Mouse (Mus musculus) lung, postnatal 14 days (tissue): ENCODE results near the gene A830005F24Rik.
"Not testable (repeated sequence)": the region's sequence is repeated elsewhere in the genome, so short reads cannot be mapped to it uniquely, and the experiment has no call there.

ENCODE experiments used
- DNase-seq: peaks from one replicate; pipeline ENCODE4 v3.0.0; 2021

A830005F24Rik gene

DNA sequence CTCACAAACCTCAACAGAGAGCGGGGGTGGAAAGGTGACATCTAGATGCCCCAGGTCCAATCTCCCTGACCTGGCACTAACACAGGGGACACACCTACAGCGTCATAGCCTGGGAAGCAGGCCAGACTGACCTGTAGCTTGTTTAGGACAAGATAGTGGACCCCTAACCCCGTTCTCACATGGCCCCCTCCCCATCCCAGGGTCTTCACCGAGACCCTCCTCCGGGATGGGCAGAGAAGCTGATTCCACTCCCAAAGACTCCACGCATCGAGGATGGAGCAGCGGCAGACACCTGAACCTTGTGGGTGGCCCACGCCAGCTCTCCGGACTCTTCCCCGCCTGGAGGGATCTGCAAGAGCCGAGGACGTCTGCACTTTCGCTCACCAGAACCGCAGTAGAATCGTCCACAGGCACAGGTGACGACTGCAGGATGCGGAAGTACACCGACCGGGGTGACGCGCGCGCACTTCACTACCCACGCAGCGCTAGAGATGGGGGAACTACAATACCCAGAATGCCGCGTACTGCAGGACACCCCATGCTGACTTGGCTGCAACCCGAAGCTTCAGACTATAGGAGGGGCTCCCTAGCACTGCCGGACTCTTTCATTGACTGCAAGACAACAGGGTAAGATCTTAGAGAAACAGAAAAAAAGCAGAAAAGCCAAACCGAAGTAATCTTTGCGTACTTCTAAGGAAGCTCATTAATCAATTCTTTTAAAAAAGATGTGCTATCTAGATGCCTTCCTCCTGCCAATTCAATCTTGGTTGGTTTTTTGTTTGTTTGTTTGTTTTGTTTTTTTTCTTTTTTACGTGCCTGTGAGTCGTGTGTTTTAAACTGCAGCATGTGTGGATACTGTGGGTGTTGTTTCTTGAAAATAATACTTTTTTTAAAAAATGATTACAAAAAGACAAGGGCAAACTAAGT is at the start of gene A830005F24Rik, which contains the start of gene Zfp169:
TSS of gene A830005F24Rik (plus strand) at position 568 of the 927 bp plus-strand sequence.
TSS of gene Zfp169 (minus strand) at position 449 of the 927 bp plus-strand sequence.
- peak; percentile 84 for DNase-seq

DNA sequence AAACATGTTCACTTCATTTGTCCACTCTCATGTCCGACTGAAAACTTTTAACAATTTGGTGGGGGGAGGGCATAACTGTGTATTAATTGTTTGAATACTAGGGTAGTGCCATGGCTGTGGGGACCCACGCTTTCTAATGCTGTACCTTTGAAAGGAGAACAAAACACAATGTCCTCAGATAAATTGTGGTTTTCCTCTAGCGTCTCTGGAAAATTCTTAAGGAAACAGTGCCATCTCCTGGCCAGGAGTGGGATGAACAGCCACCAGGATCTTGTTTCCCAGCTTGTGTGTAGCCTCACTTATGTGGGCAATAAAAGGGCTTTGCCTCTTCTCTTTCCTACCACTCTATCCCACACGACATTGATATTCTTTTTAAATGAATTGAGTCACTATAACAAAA is 49.2 kb upstream of the A830005F24Rik start:
- peak; percentile 74 for DNase-seq

DNA sequence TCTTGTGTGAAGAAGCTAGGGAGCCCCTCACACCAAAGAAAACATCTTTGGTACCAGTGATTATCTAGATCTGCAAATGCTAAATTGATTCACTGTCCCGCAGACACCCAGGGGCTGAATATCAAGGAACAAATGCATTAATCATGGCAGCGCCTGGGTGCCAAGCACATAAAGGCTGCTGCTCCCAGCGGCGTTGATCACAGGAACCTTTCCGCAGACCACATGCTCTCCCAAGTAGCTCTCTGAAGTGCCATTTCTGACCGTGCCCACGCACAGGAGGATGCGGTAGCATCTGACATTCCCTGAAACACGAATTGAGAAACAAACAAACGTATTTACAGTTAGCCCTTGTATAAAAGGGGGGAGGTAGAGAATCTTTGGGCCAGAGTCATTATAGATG is 47.2 kb upstream of the A830005F24Rik start:
- no peak for DNase-seq

DNA sequence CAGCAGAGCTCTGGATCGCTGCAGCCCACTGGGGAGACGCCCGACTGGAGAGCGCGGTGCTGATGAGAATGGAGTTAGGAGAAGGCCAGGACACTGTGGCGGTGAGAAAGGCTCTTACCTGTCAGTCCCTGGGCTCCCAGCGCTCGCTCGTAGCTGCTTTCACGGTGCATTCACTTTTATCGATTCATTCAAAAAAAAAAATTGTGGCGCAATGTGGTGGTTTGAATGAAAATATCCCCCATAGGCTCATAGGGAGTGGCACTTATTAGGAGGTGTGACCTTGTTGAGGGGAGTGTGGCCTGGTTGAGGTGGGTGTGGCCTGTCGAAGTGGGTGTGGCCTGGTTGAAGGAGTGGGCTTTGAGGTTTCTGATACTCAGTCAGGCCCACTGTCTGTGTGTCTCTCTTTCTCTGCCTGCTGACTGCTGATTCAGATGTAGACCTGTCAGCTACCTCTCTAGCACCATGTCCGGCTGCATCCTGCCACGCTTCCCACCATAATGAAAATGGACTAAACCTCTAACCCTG is 44.7 kb upstream of the A830005F24Rik start:
- DNase-seq, result no peak

DNA sequence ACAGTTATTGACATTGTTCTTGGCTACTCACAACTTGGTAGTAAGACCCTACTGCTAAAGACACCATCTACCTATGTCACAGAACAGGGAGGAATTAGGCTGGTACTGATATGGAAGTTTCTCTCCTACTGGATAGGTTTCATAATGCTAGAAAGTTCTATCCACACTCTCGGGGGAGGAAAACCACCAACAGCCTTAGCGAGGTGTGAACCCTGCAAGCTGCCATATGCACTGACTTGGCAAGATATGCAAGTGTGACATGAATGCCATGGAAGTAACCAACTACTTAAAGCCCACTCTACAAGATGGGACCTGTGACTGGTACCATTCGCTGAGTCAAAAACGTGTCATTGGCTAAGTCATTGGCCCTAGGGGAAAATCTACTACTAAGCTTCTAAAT is 29.8 kb upstream of the A830005F24Rik start:
- DNase-seq, result no peak

DNA sequence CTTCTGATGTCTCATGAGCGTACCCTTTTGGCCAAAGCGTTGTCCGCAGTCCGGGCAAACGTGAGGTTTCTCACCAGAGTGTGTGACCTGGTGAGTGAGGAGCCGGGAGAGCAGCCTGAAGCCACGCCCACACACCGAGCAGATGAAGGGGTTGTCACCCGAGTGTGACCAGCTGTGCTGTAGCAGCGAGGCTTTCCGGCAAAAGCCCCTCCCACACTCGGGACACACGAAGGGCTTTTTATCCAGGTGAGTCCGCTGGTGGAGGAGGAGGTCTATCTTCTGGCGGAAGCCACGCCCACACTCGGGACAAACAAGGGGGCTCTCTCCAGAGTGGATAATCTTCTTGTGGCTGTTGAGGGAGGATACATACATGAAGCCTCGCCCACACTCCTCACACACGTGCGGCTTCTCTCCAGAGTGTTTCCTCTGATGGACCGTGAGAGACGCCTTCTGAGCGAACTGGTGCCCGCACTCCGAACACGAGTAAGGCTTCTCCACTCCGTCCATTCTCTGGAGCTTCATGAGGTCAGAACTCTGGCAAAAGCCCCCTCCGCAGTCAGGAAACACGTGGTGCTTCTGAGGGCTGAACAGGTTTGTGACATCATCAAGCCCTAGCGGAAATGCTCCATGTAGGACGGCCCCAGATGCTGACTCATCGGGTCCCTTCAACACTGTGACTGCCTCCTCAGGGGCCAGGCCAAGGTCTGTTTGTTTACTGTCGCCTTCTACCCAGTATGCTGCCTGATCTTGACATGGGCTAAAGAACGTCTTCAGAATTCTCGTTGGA is 22.8 kb upstream of the A830005F24Rik start:
- DNase-seq, result no peak

DNA sequence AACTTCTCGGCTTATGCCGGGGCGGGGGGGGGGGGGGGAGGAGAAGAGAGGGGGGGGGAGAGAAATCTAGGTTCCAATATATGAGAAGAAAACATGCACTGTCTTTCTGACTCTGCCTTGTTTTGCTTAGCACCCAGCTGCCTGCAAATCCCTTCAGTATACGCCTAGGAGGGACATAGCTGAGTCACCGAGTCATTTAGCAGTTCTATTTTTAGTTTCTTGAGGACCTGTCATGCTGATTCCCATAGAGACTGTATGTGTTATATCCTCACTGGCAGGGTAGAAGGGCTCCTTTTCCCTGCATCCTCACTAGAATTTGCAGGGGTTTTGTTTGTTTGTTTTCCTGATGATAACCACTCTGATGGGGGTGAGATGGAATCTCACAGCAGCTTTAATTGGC is 20.2 kb upstream of the A830005F24Rik start:
- DNase-seq, result no peak

DNA sequence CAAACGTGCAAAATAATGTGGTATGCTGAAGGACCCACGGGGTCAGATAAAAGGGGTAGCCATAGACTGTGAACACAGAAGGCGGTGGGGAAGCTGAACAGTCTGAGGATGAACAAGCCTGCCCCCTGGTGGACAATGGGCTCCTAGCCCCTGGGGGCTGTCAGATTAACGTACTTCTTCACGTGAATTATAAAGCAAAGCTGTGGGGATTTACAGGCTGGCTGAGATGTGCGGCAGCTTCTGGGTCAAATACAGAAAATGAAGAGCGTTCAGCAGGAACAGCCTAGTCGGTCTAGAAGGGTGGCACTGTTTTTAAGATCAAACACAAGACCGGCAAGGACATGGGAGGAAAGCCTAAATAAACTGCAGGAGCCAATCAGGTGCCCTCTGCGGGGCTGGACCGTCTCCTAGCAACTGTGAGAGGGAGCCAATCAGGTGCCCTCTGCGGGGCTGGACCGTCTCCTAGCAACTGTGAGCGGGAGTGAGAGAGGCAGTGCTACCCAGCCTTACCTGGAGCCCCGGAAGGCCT is 15.6 kb upstream of the A830005F24Rik start:
- DNase-seq, result peak; percentile 69

DNA sequence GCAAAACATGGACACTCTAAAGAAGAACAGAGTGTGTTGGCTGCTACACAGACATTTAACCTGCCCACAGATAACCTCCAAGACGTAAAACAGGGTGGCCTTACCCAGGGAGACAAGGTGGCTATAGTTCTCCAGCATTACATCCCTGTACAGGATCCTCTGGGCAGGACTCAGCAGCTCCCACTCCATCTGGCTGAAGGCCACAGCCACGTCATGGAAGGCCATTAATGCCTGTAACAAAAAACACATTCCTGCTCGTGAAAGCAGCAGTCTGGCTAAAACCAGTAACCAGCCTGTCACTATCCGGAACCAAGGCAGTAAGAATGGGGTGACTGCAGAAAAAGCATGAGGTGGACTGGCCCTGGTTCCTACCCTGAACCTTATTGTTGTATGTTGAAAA is 14.7 kb upstream of the A830005F24Rik start:
- peak; percentile 44 for DNase-seq

DNA sequence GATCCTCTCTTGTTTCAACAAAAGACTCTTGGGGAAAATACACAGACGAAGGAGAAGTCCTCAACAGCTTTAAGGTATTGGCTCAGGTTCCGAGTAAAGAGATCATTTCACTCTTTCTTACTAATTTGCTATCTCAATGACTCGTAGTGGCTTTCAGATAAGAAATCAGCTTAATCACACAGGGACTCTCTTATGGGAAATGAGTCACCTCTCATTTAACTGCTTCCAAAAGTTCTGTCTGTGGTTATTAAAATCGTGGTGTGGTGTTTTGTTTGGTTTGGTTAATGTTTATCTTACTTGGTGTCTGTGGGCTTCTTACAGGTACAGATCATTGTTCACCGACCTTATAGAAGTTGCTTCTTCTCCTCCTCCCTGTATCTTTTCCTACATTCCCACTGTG is 10.9 kb upstream of the A830005F24Rik start:
- DNase-seq, result no peak

DNA sequence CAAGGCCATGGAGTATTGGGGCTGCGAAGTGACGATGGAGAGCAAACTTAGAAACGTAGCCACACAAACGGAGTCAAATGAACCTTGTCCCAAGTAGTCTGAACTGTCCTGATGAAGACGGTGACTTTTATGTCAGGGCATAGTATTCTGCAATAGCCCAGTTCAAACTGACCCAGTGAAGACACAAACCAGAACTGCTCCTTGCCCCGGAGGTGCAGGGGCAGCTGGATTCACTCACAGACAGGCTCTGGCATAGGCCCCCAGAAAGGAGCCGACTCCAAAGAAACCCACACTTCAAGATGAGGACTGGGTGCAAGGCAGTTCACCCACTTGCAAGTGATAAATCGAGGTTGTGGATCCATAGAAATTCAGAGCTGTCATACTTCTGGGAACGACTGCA is 4.7 kb upstream of the A830005F24Rik start:
- DNase-seq, result peak; percentile 32

DNA sequence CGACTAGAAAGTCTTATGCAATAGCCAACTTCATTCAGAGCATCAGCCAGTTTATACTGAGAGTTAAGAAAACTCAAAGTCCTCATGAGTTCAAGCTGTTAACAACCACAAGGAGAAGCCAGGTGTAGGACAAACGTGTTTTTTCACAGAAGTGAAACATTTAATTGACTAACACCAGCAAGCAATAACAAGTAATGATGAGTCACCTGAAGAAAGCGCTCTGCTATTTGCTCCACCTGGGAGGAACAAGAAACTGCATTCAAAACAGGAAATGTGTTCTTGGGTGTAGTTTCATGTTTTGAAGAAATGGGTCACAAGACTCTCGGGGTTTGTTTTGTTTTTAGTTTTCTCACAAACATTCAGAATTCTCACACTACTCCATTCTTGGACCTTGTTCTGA is 2.5 kb downstream of the A830005F24Rik start:
- no peak for DNase-seq

DNA sequence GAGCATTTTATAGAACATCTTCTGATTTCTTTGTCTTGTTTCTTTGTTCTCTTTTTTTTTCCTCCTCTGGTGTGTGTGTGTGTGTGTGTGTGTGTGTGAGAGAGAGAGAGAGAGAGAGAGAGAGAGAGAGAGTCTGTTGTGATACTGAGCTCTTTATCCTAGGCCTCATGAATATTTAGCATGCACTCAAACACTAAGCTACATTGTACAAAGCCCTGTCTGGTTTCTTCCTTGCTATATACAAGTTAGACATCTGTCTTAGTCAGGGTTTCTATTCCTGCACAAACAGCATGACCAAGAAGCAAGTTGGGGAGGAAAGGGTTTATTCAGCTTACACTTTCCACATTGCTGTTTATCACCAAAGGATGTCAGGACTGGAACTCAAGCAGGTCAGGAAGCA is 5.8 kb downstream of the A830005F24Rik start:
- not testable (repeated sequence) for DNase-seq

DNA sequence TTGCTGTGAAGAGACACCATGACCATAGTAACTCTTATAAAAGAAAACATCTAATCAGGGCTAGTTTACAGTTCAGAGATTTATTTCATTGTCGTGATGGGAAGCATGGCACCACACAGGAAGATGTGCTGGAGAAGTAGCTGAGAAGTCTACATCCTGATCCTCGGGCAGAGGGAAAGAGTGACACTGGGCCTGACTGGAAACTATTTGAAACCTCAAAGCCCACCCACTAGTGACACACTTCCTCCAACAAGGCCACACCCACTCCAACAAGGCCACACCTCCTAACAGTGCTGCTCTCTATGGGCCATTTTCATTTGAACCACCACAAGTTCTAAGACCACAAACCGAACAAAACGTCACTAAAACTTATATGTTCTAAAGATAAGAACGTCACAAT is 12.4 kb downstream of the A830005F24Rik start:
- DNase-seq, result no peak

DNA sequence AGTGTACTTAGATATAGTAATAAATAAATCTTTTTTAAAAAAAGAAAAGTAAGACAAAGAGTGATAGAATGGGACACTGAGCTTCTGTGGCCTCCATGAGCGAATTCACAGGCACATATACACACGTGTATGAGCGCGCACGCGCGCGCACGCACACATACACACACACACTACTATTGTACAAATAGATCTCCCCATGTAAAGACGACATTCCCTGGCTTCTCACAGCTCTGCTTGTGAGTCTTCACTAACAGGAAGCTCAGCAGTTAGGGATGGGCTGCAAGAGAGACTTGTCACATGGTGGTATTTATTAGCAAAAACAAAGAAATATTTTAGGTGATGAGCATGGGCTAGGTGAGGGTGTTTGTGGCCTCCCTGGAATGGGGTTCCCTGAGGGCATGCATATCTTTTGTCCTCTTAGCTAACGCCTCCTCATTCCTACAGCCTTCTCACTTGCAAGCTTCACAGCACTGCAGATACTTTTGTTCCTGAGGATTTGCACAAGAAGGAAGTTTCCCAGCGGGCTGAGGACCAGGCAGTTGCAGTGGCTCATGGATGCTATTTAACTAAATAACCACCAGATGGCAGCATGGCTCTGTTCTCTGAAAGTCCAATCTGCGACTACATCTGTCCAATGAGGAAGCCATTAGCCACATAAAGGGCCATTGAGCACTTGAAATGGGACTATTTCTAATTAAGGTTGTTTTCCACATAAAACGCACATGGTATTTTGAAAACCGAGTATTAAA is 14.9 kb downstream of the A830005F24Rik start:
- peak; percentile 72 for DNase-seq

DNA sequence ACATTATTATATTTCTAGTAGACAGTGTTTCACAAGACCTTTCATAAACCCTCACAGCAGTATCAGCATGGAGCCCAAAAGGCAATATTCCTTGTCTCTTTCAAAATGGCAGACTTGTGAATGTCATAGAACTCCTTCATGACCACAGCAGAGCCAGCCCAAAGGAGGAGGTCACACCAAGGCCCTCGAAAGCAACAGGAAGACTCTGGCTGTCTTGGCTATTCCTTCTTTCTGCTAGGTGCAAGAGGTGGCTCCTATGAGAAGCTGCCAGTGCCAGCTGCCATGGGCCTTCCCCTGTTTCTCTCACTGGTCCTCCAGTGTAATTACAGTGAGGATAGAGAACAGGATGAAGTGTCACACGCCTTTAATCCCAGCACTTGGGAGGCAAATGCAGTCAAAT is 15.7 kb downstream of the A830005F24Rik start:
- no peak for DNase-seq

DNA sequence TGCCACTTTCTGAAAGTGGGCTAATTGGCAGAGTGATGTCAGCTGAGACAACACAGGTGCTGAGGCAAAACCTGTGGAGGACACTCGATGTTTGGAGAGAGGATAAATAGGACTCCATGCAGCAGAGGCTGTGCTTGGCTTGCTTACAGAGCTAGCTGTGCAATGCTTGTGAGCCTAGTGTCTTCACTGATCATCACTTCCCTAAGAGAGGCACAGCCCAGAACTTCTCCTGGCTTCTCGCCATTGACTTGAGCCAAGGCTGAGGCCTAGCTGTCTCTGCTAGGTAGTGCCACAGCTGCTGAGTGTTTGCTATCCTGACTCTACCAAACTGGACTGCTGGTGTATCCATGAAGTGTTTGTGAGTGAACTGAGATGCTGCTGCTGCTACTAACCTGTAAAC is 17.3 kb downstream of the A830005F24Rik start:
- DNase-seq, result peak; percentile 68

DNA sequence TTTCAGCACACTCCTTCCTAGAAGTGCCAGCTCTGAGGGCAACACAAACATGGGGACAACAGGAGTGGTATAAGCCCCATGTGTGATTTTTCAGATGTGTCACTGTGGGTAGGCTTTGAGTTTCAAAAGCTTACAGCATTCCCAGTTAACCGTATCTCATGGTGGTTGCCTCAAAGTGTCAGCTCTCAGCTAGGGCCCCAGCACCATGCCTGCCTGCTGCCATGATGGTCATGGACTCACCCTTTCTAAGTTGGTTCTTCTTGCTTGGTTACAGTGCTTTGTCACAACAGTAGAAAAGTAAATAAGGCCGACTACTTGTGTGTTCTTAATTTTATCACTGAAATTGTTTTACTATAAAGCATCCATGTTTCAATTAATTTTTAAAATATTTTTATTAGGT is 18.1 kb downstream of the A830005F24Rik start:
- DNase-seq, result no peak

DNA sequence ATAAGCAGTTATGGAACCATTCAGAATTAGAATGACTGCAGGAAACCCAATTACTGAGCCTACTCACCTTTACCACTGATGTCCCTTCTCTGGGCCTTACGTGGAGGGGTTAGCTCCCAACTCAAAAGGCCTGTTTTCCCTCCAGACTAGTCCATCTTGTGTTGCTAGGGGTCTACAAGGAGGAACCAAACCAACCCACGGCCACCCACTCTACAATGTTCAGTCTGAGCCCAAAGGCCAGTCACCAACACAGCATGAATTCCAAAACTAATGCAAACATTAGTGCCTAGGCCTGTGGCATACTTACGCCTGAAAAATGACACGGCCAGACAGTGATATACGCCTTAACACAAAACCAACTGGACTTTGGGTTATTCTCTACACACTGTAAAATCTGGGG is 20.1 kb downstream of the A830005F24Rik start:
- no peak for DNase-seq

DNA sequence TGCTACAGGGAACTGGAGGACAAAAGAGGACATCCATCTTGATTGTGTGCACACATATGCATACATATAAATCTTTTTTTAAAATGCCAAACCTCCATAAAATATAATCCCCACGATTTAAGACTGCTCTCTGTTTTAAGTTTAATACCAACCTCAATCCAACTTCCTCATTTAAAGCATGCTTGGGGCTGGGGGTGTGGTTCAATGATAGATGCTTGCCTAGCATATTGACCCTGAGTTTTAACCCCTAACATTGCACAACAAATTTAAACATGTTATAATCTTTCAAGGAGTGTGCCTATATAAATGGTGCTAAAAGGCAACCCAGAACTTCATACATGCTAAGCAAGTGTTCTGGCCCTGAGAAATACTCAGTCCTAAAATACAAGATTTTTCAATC is 27.1 kb downstream of the A830005F24Rik start:
- DNase-seq, result no peak

DNA sequence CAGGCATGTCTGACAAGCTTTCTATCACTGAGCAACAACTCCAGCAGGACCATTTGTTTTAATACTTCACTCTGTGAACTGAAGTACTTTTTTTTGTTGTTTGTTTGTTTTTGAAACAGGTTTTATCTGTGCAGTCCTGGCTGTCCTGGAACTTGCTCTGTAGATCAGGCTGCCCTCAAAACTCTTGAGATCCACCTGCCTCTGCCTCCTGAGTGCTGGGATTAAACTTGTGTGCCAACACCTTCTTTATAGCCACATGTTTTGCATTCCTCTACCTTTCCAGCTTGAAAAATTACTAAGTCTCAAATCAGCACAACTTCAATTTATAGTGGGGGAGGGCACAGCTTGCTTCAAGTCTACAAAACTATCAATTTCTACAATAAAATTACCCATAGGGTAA is 31.0 kb downstream of the A830005F24Rik start:
- no peak for DNase-seq

DNA sequence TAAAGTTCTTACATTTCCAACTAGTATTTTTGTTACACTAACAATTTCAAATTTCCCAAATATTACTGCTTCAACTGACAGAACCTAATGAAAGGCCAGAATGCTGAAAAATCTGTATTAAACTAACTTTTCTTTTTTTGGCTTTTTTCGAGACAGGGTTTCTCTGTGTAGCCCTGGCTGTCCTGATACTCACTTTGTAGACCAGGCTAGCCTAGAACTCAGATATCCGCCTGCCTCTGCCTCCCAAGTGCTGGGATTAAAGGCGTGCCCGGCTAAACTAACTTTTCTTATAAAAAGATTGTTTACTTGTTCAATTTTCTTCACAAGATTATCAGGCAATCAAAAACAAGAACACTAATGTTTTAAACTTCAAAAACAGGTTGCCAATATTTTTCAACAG is 31.5 kb downstream of the A830005F24Rik start:
- no peak for DNase-seq
